Mouse (Mus musculus) adrenal gland, adult 8-10 months (tissue): ENCODE measurements at regions not wholly inside any gene's neighbourhood (a gene's known extent, or its start where the extent isn't known, plus 50 kb on each side); places are given as distances from the start of the nearest gene placed in this dataset.
"Not testable (repeated sequence)": the region's sequence is repeated elsewhere in the genome, so short reads cannot be mapped to it uniquely, and the experiment has no call there.

Source experiments
- DNase-seq: peaks from one replicate; pipeline ENCODE4 v3.0.0; 2022

DNA sequence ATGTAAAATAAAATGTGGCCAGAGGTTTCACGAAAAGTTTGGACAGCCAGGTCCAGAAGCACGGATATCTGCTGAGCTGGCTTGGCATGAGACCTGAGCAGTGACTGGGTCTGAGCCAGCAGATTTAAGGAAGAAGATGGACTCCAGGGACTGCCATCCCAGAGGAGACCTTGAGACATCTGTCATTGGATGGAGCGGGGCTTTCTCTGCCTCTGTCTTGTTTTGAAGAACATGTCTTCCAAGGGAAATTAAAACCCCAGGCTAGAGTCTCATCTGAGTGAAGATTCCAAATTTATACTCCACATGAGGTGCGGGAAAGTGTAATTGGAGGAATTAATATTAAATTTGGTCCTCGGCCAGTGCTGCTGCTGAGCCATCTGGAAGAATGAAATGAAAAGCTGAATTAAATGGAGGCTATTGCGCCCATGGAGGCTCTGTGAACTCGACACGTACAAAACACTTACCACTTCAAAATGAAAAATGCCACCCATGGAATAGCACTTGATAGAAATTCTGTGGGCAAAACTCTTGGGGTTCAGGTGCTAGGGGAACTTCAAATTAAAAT is 129.8 kb upstream of the Adcy2 start:
- DNase-seq = no peak

- no peak for DNase-seq
Observed at GRCm38 (mm10) chr13:69127522-69127921, 128.2 kb upstream of the Adcy2 start.

GRCm38 (mm10) chr13:69118743-69119142 is 119.4 kb upstream of the Adcy2 start:
- not testable (repeated sequence) for DNase-seq

- no peak for DNase-seq
Observed at GRCm38 (mm10) chr13:69109168-69109567, 109.8 kb upstream of the Adcy2 start.

DNA sequence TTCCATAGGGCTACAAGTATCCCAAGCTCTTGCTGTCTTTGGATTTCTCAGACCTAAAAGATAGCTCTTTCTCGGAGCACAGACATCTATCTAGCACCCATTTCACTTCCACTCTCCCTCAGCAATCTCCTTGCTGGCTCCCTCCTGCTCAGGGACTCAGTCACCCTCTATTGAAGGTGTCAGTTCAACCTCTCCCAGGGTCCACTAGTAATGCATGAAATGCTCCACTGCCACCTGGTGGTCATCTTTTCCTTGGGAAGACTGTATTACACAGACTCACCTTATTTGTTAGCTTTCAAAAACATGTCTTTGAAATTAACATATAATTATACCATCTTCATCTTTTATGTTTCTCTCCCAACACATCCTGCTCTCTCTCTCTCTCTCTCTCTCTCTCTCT is 87.3 kb upstream of the Adcy2 start:
- DNase-seq = peak; percentile 3

DNA sequence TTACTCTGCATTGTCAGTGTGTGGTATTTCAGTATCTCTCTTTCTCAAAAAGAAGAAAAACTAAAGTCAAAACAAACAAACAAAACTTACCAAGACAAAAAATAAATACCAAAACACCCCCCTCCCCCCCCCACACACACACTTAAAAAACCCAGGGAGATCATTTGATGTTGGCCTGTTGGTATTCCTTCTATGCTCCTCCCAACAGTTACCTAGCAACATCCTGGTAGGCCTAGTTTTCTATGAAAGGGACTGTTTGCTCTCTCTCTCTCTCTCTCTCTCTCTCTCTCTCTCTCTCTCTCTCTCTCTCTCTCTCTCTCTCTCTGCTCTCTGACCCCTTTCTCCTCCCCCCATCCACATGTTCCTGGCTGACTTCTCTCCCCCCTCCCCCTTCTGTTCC is 71.0 kb upstream of the Adcy2 start:
- DNase-seq = no peak

- no peak for DNase-seq
Observed at GRCm38 (mm10) chr13:69069817-69070216, 70.5 kb upstream of the Adcy2 start.

- DNase-seq = no peak
Observed at GRCm38 (mm10) chr13:69066636-69067035, 67.3 kb upstream of the Adcy2 start.

GRCm38 (mm10) chr13:69065285-69065684 is 65.9 kb upstream of the Adcy2 start:
- no peak for DNase-seq

DNA sequence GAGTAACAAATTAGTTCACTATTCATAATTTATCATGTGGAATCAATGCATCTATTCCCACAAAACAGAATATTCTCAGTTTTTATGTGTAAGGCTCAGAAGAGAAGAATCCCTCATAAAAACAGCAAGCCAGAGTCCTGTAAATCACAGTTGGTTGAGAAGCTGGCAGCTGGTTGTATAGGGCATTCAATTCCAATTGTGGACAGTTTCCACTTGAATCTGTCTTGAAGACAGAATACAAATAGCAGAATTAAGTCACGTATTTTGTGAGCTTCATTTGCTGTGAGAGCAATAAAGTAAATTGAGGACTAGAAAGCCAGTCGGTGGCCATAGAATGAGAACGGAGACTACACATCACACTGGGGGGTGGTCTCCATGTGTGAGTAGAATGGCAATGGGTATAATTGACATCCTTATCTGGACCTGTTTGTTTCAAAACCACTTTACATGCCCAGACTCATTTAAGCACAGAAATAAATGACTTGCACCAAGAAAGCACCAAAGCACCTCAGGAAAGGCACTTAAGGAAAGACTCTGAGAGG is 63.4 kb upstream of the Adcy2 start:
- no peak for DNase-seq

GRCm38 (mm10) chr13:69061436-69061835 is 62.1 kb upstream of the Adcy2 start:
- DNase-seq = no peak
